Mouse (Mus musculus): Measurements from ENCODE around the gene Tsga10. TPM values are rescaled to one million over a fixed set of nuclear protein-coding genes. Genes with fewer than 3 reads are reported as not detected.
"Not testable (repeated sequence)": the region's sequence is repeated elsewhere in the genome, so short reads cannot be mapped to it uniquely, and the experiment has no call there.

Tsga10 gene
- polyA plus RNA-seq, 1 experiment from 2014 or later, result 14.9 TPM

DNA sequence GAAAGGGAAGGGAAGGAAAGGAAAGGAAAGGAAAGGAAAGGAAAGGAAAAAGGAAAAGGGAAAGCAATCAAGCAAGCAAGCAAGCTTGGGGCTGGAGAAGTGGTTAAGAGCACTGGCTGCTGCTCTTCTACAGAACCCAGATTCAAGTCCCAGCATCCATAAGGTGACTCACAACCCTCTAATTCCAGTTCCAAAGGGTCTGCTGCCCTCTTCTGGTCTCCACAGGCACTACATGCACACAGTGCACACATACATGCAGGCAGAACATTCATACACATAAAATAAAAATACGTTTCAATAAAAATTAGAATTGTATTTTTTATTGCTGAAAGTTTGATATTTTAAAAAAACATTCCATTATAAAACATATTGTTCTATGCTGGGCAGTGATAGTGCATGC is 827 bp upstream of the Tsga10 start:
- no peak for DNase-seq (ENCODE audit: low spot score)
- WGBS, result 75% methylated on average over 1 of the region's 1 CpGs
- Histone ChIP-seq H3K36me3 (replicated peaks; ENCODE audit: control insufficient read depth, insufficient read depth) (no peaks in the 10 kb centered on the region), H3K27ac (no peak overlapping the region), H3K9ac (no peak overlapping the region), H3K27me3 (ENCODE audit: control insufficient read depth, insufficient read depth, low read length) (no peaks in the 10 kb centered on the region), H3K4me2 (replicated peaks) (no peak overlapping the region), H3K4me1 (replicated peaks; ENCODE audit: control insufficient read depth, insufficient read depth, low read length) (0 out of 2 replicates have a peak, but pooled peaks cover 3% of the 10 kb centered on the region), H3K4me3 (replicated peaks; ENCODE audit: low read length) (no peak overlapping the region), H3K9me3 (ENCODE audit: control insufficient read depth, low read length) (no peaks in the 10 kb centered on the region)
- ATAC-seq (ENCODE audit: low FRiP score), result no peak

DNA sequence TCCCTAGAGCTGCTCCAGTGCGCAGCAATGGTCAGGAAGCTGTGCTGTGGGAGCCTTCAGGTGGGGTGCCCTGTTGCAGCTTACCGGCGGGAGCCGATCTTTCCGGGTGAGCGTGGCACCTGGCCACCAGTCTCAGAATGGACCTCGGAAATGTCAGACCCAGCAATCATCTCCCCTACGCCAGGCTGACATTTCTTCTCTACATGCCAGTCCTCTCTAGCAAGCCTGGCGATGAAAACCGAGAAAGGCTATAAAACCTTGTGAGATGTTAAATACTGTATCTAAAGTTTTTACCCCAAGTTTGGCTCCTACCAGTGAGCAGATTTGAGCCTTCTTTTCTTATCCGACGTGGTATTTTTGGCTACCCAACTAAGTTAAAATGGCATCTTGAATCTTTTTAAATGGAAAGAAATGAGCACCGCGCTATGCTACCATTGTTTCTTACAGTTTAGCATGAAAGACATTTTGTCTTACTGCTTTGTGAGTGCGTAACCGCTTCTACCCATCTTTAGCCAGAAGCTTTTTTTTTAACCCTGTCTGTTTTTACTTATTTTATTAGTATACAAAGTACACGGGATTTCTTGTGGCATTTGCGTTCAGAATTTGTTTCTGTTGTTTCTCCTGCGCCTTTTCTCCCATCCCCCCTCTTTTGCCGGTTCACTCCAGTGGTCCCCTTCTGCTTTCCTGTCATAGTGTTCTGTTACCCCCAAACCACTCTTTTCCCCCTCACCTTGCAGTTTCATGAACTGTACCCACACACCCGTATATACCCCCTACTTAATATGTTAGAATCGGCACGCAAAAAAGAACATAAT is 621 bp downstream of the Tsga10 start:
- Histone ChIP-seq H3K4me2 (replicated peaks) (peak overlapping the region; percentile 61), H3K36me3 (replicated peaks; ENCODE audit: control insufficient read depth, insufficient read depth) (no peaks in the 10 kb centered on the region), H3K9ac (peak overlapping the region; percentile 68), H3K4me1 (replicated peaks; ENCODE audit: control insufficient read depth, insufficient read depth, low read length) (no peaks in the 10 kb centered on the region), H3K4me3 (replicated peaks; ENCODE audit: low read length) (peak overlapping the region; percentile 51), H3K27ac (peak overlapping the region; percentile 89), H3K27me3 (ENCODE audit: control insufficient read depth, insufficient read depth, low read length) (no peaks in the 10 kb centered on the region), H3K9me3 (ENCODE audit: control insufficient read depth, low read length) (no peaks in the 10 kb centered on the region)
- ATAC-seq (ENCODE audit: low FRiP score) (no peak), DNase-seq (ENCODE audit: low spot score) (peak; percentile 43)
- WGBS, result 11% methylated on average over 23 of the region's 23 CpGs

- peak; percentile 98 for ATAC-seq (ENCODE audit: low FRiP score)
Measured at GRCm38 (mm10) chr1:37864511-37865400, 1.5 kb downstream of the Tsga10 start.

GRCm38 (mm10) chr1:37850696-37851095 is 15.5 kb downstream of the Tsga10 start:
- no peak for ATAC-seq (ENCODE audit: low FRiP score)
- H3K4me1 ChIP-seq (replicated peaks; ENCODE audit: control insufficient read depth, insufficient read depth, low read length), result no peaks in the 10 kb centered on the region
- DNase-seq (ENCODE audit: low spot score), result no peak
- 38% methylated on average over 2 of the region's 2 CpGs for WGBS
- no peak overlapping the region for H3K4me2 ChIP-seq (replicated peaks)
- H3K4me3 ChIP-seq (replicated peaks; ENCODE audit: low read length), result no peak overlapping the region
- H3K9me3 ChIP-seq (ENCODE audit: control insufficient read depth, low read length), result no peaks in the 10 kb centered on the region
- H3K36me3 ChIP-seq (replicated peaks; ENCODE audit: control insufficient read depth, insufficient read depth), result peaks cover 38% of the 10 kb centered on the region
- H3K27ac ChIP-seq, result no peak overlapping the region
- no peaks in the 10 kb centered on the region for H3K27me3 ChIP-seq (ENCODE audit: control insufficient read depth, insufficient read depth, low read length)
- H3K9ac ChIP-seq, result no peak overlapping the region

More at GRCm38 (mm10) chr1:37864511-37865400, 1.5 kb downstream of the Tsga10 start:
- H3K4me1 ChIP-seq (replicated peaks; ENCODE audit: control insufficient read depth, insufficient read depth, low read length), result no peaks in the 10 kb centered on the region
- H3K4me3 ChIP-seq (replicated peaks; ENCODE audit: low read length), result peak overlapping the region; percentile 51
- under 1% methylated on average over 90 of the region's 90 CpGs for WGBS
- no peaks in the 10 kb centered on the region for H3K36me3 ChIP-seq (replicated peaks; ENCODE audit: control insufficient read depth, insufficient read depth)
- H3K27ac ChIP-seq, result peak overlapping the region; percentile 89
- no peaks in the 10 kb centered on the region for H3K9me3 ChIP-seq (ENCODE audit: control insufficient read depth, low read length)
- peak; percentile 99 for DNase-seq (ENCODE audit: low spot score)
- peak overlapping the region; percentile 68 for H3K9ac ChIP-seq
- peak overlapping the region; percentile 61 for H3K4me2 ChIP-seq (replicated peaks)
- no peaks in the 10 kb centered on the region for H3K27me3 ChIP-seq (ENCODE audit: control insufficient read depth, insufficient read depth, low read length)

DNA sequence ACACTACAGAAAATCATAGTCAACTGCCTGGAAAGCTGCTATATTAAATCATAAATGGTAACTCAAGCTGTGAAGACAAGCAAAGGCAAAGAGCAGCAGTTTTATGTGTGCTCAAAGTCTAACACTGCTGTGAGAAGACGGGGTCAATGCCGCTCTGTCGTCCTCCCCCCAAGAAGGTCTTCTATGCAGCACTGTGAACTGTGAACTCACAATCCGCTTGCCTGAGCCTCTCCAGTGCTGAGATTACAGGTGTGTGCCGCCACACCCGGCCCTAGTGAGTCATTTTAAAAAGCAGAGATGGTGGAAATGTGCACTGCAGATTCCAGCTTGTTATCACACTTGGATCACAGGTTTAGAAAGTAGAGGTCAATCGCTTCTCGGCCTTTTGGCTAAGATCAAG is 19.4 kb downstream of the Tsga10 start:
- Histone ChIP-seq H3K4me2 (replicated peaks) (no peak overlapping the region), H3K36me3 (replicated peaks; ENCODE audit: control insufficient read depth, insufficient read depth) (peaks cover 26% of the 10 kb centered on the region), H3K4me1 (replicated peaks; ENCODE audit: control insufficient read depth, insufficient read depth, low read length) (no peaks in the 10 kb centered on the region), H3K9me3 (ENCODE audit: control insufficient read depth, low read length) (no peaks in the 10 kb centered on the region), H3K4me3 (replicated peaks; ENCODE audit: low read length) (no peak overlapping the region), H3K9ac (no peak overlapping the region), H3K27me3 (ENCODE audit: control insufficient read depth, insufficient read depth, low read length) (no peaks in the 10 kb centered on the region), H3K27ac (no peak overlapping the region)
- 80% methylated on average over 8 of the region's 8 CpGs for WGBS
- DNase-seq (ENCODE audit: low spot score) (no peak), ATAC-seq (ENCODE audit: low FRiP score) (no peak)

DNA sequence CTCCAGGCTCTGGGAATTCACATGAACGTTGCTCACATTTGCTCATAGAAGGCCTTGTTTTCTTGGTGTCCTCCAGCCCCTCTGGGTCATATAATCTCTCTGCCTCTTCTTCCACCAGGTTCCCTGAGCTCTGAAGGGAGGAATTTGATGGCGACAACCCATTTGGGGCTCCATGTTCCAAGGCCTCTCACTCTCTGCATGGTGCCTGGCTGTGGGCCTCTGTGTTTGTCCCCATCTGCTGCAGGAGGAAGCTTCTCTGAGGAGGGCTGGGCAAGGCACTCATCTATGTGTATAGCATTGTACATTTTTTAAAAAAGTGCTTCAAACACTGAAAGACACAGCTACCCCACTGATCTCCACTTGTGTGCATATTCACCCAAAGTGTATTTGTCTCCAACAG is 34.5 kb downstream of the Tsga10 start:
- H3K4me3 ChIP-seq (replicated peaks; ENCODE audit: low read length), result no peak overlapping the region
- no peak overlapping the region for H3K4me2 ChIP-seq (replicated peaks)
- no peak overlapping the region for H3K9ac ChIP-seq
- H3K9me3 ChIP-seq (ENCODE audit: control insufficient read depth, low read length), result no peaks in the 10 kb centered on the region
- no peaks in the 10 kb centered on the region for H3K4me1 ChIP-seq (replicated peaks; ENCODE audit: control insufficient read depth, insufficient read depth, low read length)
- H3K27ac ChIP-seq, result no peak overlapping the region
- DNase-seq (ENCODE audit: low spot score), result no peak
- no peak for ATAC-seq (ENCODE audit: low FRiP score)
- 74% methylated on average over 2 of the region's 2 CpGs for WGBS
- H3K36me3 ChIP-seq (replicated peaks; ENCODE audit: control insufficient read depth, insufficient read depth), result peaks cover 41% of the 10 kb centered on the region
- no peaks in the 10 kb centered on the region for H3K27me3 ChIP-seq (ENCODE audit: control insufficient read depth, insufficient read depth, low read length)

DNA sequence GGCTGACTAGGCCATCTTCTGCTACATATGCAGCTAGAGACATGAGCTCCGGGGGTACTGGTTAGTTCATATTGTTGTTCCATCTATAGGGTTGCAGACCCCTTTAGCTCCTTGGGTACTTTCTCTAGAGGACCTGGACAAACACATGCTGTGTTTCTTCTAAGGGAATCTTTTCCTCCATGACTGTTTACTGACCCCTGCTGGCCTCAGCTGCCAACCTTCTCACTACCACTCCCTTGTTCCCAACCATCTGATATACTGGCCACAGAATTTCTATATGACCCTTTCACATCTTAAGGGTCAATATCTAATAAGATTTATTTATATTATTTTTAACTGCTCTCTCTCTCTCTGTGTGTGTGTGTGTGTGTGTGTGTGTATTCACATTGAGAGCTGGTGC is 63.9 kb downstream of the Tsga10 start:
- not testable (repeated sequence) for H3K36me3 ChIP-seq (replicated peaks; ENCODE audit: control insufficient read depth, insufficient read depth); H3K4me2 ChIP-seq (replicated peaks); H3K4me1 ChIP-seq (replicated peaks; ENCODE audit: control insufficient read depth, insufficient read depth, low read length); DNase-seq (ENCODE audit: low spot score); H3K27ac ChIP-seq; ATAC-seq (ENCODE audit: low FRiP score); H3K4me3 ChIP-seq (replicated peaks; ENCODE audit: low read length); H3K9me3 ChIP-seq (ENCODE audit: control insufficient read depth, low read length); H3K27me3 ChIP-seq (ENCODE audit: control insufficient read depth, insufficient read depth, low read length); H3K9ac ChIP-seq
- 89% methylated on average over 1 of the region's 1 CpGs for WGBS

GRCm38 (mm10) chr1:37800298-37800697 is 65.9 kb downstream of the Tsga10 start:
- Histone ChIP-seq H3K4me1 (replicated peaks; ENCODE audit: control insufficient read depth, insufficient read depth, low read length) (no peaks in the 10 kb centered on the region), H3K36me3 (replicated peaks; ENCODE audit: control insufficient read depth, insufficient read depth) (no peaks in the 10 kb centered on the region), H3K9ac (no peak overlapping the region), H3K27ac (no peak overlapping the region), H3K4me2 (replicated peaks) (no peak overlapping the region), H3K4me3 (replicated peaks; ENCODE audit: low read length) (no peak overlapping the region), H3K27me3 (ENCODE audit: control insufficient read depth, insufficient read depth, low read length) (no peaks in the 10 kb centered on the region), H3K9me3 (ENCODE audit: control insufficient read depth, low read length) (no peaks in the 10 kb centered on the region)
- no peak for DNase-seq (ENCODE audit: low spot score)
- WGBS, result 92% methylated on average over 2 of the region's 2 CpGs
- no peak for ATAC-seq (ENCODE audit: low FRiP score)

DNA sequence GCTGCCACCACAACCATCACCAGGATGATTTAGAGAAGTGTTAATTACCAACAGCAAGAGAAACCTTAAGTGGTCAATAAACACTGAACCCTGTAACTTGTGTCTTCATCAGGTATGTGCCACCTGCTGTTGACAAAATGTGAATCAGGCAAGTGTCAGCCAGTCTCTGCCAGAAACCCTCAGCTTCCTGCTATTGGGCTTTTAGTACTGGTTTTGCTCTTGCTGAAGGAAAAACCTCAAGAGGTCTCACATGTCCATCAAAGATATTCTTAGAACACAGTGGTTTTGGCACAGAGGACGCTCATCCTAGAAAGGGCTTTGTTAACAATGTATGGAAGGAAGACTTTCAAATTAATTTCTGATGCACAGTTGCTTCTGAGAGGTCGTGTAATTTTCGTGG is 66.7 kb downstream of the Tsga10 start:
- no peak overlapping the region for H3K4me2 ChIP-seq (replicated peaks)
- no peaks in the 10 kb centered on the region for H3K9me3 ChIP-seq (ENCODE audit: control insufficient read depth, low read length)
- ATAC-seq (ENCODE audit: low FRiP score) (no peak), DNase-seq (ENCODE audit: low spot score) (no peak)
- H3K27me3 ChIP-seq (ENCODE audit: control insufficient read depth, insufficient read depth, low read length), result no peaks in the 10 kb centered on the region
- 76% methylated on average over 3 of the region's 3 CpGs for WGBS
- H3K4me1 ChIP-seq (replicated peaks; ENCODE audit: control insufficient read depth, insufficient read depth, low read length), result no peaks in the 10 kb centered on the region
- no peak overlapping the region for H3K9ac ChIP-seq
- H3K36me3 ChIP-seq (replicated peaks; ENCODE audit: control insufficient read depth, insufficient read depth), result no peaks in the 10 kb centered on the region
- no peak overlapping the region for H3K27ac ChIP-seq
- no peak overlapping the region for H3K4me3 ChIP-seq (replicated peaks; ENCODE audit: low read length)

All from hindbrain, embryonic 14.5 days (tissue).